Mouse (Mus musculus): ENCODE results near the gene Spocd1.

The Spocd1 gene

GRCm38 (mm10) chr4:130005593-130005992 lies 76.5 kb downstream of the Spocd1 start:
- DNase-seq (ENCODE audit: low read depth, low spot score): no peak

- no peak for DNase-seq (ENCODE audit: low read depth, low spot score)
Observed at GRCm38 (mm10) chr4:130006533-130006932, 77.5 kb downstream of the Spocd1 start.

Data from retina, postnatal 7 days (tissue).